Mouse (Mus musculus) testis, adult 2 months (tissue): ENCODE measurements at regions not wholly inside any gene's neighbourhood (a gene's known extent, or its start where the extent isn't known, plus 50 kb on each side); places are given as distances from the start of the nearest gene placed in this dataset.

Experiments used
- H3K27ac ChIP-seq: fragments of 200-500 bp; 2 replicates; pipeline ENCODE4 v1.5.1; 2012; ENCODE audit warnings: low read depth, low read length; ENCODE audit not compliant: control insufficient read depth, insufficient read depth
- H3K27me3 ChIP-seq: fragments of 200-500 bp; 2 replicates; pipeline ENCODE4 v1.6.1; 2012; ENCODE audit warnings: mild to moderate bottlenecking, low read length, moderate library complexity; ENCODE audit not compliant: control insufficient read depth, insufficient read depth
- H3K36me3 ChIP-seq: fragments of 200-500 bp; 2 replicates; pipeline ENCODE4 v1.6.1; 2012; ENCODE audit warnings: mild to moderate bottlenecking, low read length; ENCODE audit not compliant: control insufficient read depth, insufficient read depth
- H3K4me1 ChIP-seq: fragments of 200-500 bp; 2 replicates; pipeline ENCODE4 v1.6.1; 2012; ENCODE audit warnings: low read length; ENCODE audit not compliant: control insufficient read depth, insufficient read depth
- H3K4me3 ChIP-seq: fragments of 200-500 bp; 2 replicates; pipeline ENCODE4 v1.5.1; 2012; ENCODE audit warnings: low read depth, mild to moderate bottlenecking, low read length, moderate library complexity, mixed read lengths; ENCODE audit not compliant: control insufficient read depth
- CTCF ChIP-seq: fragments of 200-500 bp; IDR thresholded peaks from 2 replicates; pipeline ENCODE4 v1.5.1; 2012; ENCODE audit warnings: low read depth, mild to moderate bottlenecking, inconsistent platforms, low read length, moderate library complexity; ENCODE audit not compliant: control insufficient read depth, insufficient read depth, insufficient replicate concordance
- POLR2A ChIP-seq: fragments of 200-500 bp; IDR thresholded peaks from 2 replicates; pipeline ENCODE4 v1.6.1; 2012; ENCODE audit warnings: low read depth, mild to moderate bottlenecking, inconsistent platforms, low read length, moderate library complexity; ENCODE audit not compliant: control insufficient read depth

- H3K27me3 ChIP-seq = no peaks in the 10 kb centered on the region
- no peak overlapping the region for H3K4me3 ChIP-seq
- no peak overlapping the region for H3K27ac ChIP-seq
- no peak for TF ChIP-seq POLR2A
- no peak for TF ChIP-seq CTCF
- H3K4me1 ChIP-seq = no peaks in the 10 kb centered on the region
- no peaks in the 10 kb centered on the region for H3K36me3 ChIP-seq
These were observed 484.6 kb upstream of the Arid1b start for GRCm38 (mm10) chr17:4509506-4509905.

GRCm38 (mm10) chr17:4516141-4516540 is 478.0 kb upstream of the Arid1b start:
- Histone ChIP-seq H3K4me1 (no peaks in the 10 kb centered on the region), H3K27me3 (no peaks in the 10 kb centered on the region), H3K27ac (no peak overlapping the region), H3K36me3 (no peaks in the 10 kb centered on the region), H3K4me3 (no peak overlapping the region)
- TF ChIP-seq POLR2A (no peak), CTCF (no peak)

GRCm38 (mm10) chr17:4516846-4517245 is 477.3 kb upstream of the Arid1b start:
- TF ChIP-seq POLR2A (no peak), CTCF (no peak)
- Histone ChIP-seq H3K27me3 (no peaks in the 10 kb centered on the region), H3K36me3 (no peaks in the 10 kb centered on the region), H3K4me3 (no peak overlapping the region), H3K4me1 (no peaks in the 10 kb centered on the region), H3K27ac (no peak overlapping the region)

- no peak overlapping the region for H3K4me3 ChIP-seq
- no peaks in the 10 kb centered on the region for H3K36me3 ChIP-seq
- H3K27ac ChIP-seq = no peak overlapping the region
- no peak for TF ChIP-seq POLR2A
- no peak for TF ChIP-seq CTCF
- H3K27me3 ChIP-seq = no peaks in the 10 kb centered on the region
- no peaks in the 10 kb centered on the region for H3K4me1 ChIP-seq
These were observed 473.1 kb upstream of the Arid1b start for GRCm38 (mm10) chr17:4521031-4521430.

- Histone ChIP-seq H3K27me3 (no peaks in the 10 kb centered on the region), H3K4me3 (no peak overlapping the region), H3K27ac (no peak overlapping the region), H3K36me3 (no peaks in the 10 kb centered on the region), H3K4me1 (no peaks in the 10 kb centered on the region)
- TF ChIP-seq CTCF = no peak
- no peak for TF ChIP-seq POLR2A
These were observed 467.7 kb upstream of the Arid1b start for GRCm38 (mm10) chr17:4526466-4526865.

- H3K4me1 ChIP-seq = no peaks in the 10 kb centered on the region
- H3K27ac ChIP-seq = no peak overlapping the region
- H3K27me3 ChIP-seq = no peaks in the 10 kb centered on the region
- no peaks in the 10 kb centered on the region for H3K36me3 ChIP-seq
- TF ChIP-seq POLR2A (no peak), CTCF (no peak)
- no peak overlapping the region for H3K4me3 ChIP-seq
These were observed 462.0 kb upstream of the Arid1b start for GRCm38 (mm10) chr17:4532126-4532525.

GRCm38 (mm10) chr17:4540435-4540834 is 453.7 kb upstream of the Arid1b start:
- H3K4me1 ChIP-seq = no peaks in the 10 kb centered on the region
- no peaks in the 10 kb centered on the region for H3K36me3 ChIP-seq
- H3K27ac ChIP-seq = no peak overlapping the region
- no peak overlapping the region for H3K4me3 ChIP-seq
- TF ChIP-seq CTCF (no peak), POLR2A (no peak)
- no peaks in the 10 kb centered on the region for H3K27me3 ChIP-seq
